Mouse (Mus musculus) duodenum, adult 2 months (tissue): ENCODE results near the gene Tysnd1. TPM values are rescaled to one million over a fixed set of nuclear protein-coding genes. Genes with fewer than 3 reads are reported as not detected.

ENCODE experiments used
- polyA plus RNA-seq: library from polyadenylated mRNA; depleted of rRNA; stranded (reverse); fragments of >200 nt; gene quantifications from 2 replicates; pipeline ENCODE4 v1.2.3, GENCODE M21; 2012; ENCODE audit warnings: low replicate concordance; rRNA removed

Tysnd1 gene
- polyA plus RNA-seq = 106 and 198 TPM in 2 replicates

DNA sequence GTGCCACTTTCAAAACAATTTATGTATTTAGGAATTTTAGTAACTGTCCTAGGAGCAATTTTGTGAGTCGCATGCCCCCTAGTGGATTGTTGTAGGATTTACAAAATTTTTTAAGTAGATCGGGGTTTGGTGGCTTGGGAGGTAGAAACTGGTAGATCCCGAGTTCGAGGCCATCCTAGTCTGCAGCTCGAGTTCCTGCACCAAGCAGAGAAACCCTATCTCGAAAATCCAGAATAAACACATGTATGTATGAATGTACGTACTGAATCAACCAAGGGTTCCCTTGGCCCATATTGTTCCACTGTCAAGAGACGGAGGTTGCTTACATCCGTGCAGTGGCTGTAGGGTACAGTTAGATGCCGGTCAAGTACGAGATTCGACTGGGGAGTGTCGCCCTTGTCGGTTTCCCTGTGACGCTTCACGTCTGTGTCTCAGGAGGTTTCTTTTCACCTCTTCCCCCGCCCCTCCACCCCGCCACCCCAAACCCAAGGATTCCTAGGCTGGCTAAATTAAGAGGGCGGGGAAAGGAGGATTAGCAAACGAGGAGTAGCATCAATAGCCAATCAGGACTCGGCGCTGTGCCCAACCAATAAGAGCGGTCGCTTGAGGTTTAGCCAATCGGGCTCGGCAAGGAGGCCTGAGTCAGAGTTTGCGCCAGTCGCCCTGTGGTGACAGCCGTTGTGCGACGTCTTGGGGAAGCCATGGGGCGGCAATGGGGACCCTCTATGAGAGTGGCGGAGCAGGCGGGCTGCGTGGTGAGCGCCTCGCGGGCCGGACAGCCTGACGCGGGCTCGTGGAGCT is at the start of gene Tysnd1:
Tysnd1 (plus strand) TSS at position 645 of the 801 bp plus-strand sequence.

DNA sequence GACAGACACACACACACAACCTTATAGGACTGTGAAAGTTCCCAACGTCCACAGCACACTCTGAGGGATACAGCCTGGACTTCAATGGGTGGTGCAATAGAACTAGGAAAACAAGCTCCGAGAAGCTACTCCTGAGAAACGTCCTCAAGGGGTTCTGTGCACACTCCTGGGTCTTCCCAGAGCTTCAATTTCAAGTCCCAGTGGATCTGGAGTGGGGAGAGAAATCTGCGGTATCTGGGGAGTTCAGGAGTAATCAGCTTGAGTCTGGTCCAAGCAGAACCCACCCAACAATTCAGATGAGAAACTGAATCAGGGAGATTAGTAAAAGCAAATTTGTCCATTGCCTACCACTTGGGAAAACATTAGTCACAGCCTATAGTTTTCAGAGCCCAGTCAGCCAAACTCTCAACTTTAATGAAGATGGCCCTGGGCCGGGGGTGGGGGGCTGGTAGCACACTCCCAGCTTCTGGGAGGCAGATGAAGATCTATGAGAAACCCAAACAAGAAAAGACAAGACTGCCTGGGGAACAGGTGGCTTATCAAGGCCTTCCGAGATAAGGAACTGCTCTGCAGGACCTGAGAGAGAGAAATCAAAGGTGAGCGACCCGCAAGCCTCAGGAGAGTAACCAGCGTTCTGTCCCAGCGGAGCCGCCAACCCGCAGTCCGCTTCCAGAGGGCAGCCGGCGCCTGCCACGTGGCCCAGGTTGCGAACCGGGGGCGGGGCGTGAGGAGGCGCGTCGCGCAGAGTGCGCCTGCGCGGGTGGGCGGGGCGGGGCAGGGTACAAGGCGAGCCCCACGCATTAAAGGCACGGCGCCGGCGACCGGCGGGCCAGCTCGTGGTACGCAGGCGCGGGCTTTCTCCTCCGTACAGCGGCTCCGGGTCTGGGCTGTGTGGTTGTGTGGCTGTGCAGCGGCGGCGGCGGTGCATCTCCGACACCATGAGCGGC is 47.3 kb upstream of the Tysnd1 start, which contains the start of gene Ppa1:
Ppa1 (plus strand) TSS at position 763 of the 947 bp plus-strand sequence.

DNA sequence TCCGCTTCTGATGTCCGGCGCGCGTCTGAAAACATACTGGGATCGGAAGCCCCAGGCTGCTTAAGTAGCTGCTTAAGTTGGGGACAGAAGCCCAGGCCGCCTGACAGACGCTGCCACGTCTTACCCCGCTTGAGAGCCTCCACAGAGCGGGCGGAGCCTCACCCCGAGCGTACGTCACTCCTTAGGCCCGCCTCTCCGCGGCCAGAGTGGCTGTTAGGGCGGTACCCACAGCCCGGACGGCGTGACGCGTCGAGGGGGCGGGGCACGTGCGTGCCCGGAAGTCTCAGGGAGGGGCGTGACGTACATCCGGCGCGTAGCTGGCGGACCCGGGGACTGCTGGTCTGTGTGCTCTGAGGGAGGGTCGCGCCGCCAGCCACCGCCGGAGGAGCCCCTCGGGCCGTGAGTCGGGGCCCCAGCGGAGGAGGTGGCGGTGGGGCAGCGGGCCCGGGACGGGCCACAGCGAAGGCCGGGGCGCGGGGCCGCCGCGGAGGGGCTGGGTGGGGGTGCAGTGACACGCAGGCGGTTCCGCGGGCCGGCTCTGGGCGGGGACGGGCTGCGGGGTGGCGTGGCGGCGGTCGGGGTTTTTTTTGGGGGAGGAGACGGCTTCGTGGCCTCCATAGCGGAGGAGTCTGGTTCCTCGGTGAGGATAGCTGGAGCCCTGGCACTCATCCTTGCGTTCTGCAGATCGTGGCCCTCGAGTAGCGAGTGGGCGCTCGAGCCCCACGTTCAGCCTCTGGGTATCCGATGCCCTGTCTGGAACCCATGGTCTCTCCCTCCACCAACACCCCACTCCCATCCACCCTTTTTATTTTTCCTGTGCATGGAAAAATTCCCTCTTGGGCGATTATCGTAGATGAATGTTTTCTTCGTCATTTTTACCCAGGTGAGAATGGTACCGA is 15.1 kb upstream of the Tysnd1 start, which contains the start of gene Sar1a:
Sar1a (plus strand) TSS at position 285 of the 899 bp plus-strand sequence.

GRCm38 (mm10) chr10:61714771-61715461 is 19.6 kb downstream of the Tysnd1 start, which contains the start of gene Aifm2:
Gene Aifm2 (plus strand): TSS chr10:61715263.

Other genes with a start within 250 kb of the Tysnd1 start
- gene Eif4ebp2, start 242.9 kb upstream of the Tysnd1 start, polyA plus RNA-seq = 63.7 and 79.4 TPM in 2 replicates
- 6.6 and 7.4 TPM in 2 replicates for gene Lrrc20, start 219.7 kb upstream of the Tysnd1 start, polyA plus RNA-seq
- gene Npffr1, start 100.0 kb upstream of the Tysnd1 start, polyA plus RNA-seq = 0.15 TPM in 1 of 2 replicates, not detected in the other
- 76.4 and 86.1 TPM in 2 replicates for gene Ppa1, start 47.0 kb upstream of the Tysnd1 start, polyA plus RNA-seq
- gene Sar1a, start 15.2 kb upstream of the Tysnd1 start, polyA plus RNA-seq = 11.4 and 39.8 TPM in 2 replicates
- 6.3 and 7.6 TPM in 2 replicates for gene Aifm2, start 19.7 kb downstream of the Tysnd1 start, polyA plus RNA-seq
- 0.50 and 1.3 TPM in 2 replicates for gene H2afy2, start 88.6 kb downstream of the Tysnd1 start, polyA plus RNA-seq